Mouse (Mus musculus) lung, adult 2 months (tissue): ENCODE data around the gene Sulf2.

Source experiments
- CTCF ChIP-seq: fragments of 200-500 bp; IDR thresholded peaks from 2 replicates; pipeline ENCODE4 v1.5.1; 2011; ENCODE audit warnings: mild to moderate bottlenecking, low read length, control low read depth; ENCODE audit not compliant: insufficient read depth
- POLR2A ChIP-seq: fragments of 200-500 bp; IDR thresholded peaks from 2 replicates; pipeline ENCODE4 v1.6.1; 2011; ENCODE audit warnings: low read depth, mild to moderate bottlenecking, control low read depth, low read length, borderline replicate concordance; ENCODE audit errors: extremely low read depth

GRCm38 (mm10) chr2:166080967-166081750 is 74.3 kb downstream of the Sulf2 start:
- TF ChIP-seq POLR2A (no peak), CTCF (no peak)
